Comparison of ENCODE assay signal across 11 mouse cellular contexts in the genomic region with DNA sequence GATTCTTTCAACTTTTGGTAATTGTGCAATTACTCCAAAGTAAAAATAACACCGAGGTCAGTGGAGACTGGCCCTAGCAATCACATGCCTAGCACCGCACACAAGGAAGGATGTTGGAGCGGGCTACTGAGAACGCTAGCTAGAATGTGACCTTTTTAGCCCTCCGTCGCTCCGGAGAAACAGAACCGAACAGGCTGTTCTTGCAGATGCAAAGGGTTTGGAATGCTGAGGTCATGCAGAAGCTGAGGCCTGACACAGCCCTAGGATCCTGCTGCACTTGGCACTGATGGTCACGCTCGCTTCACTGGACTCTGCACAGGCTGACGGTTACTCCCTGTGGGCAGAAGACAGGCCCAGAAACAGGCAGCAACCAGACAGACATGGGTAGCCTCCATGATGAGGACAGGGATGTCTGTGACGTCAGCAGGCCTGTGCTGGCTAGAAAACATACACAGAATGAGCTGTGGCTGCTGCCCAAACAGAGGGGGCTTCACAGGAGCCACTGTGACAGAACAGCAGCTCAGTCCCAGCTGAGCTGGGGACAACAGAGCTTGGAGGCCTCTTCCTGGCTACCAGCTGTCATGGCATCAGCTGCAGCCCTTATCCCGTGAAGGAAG. TPM values are rescaled to one million over a fixed set of nuclear protein-coding genes. Genes with fewer than 3 reads are reported as not detected.
DNase-seq lines count a peak whose midpoint lies in the region; ATAC-seq and TF ChIP-seq lines count a peak whose summit lies in the region.
"Had no signal": no experiment of that assay in that cellular context is flagged by ENCODE, and none has a peak within 500 bp of the region (broad histone marks: within the 10 kb centered on the region; RNA-seq: fewer than 3 reads in every experiment).

No protein-coding gene starts in this region.

- H3K27ac ChIP-seq in midbrain, embryonic 13.5 days = no peak overlapping the region
- no peak overlapping the region for H3K27ac ChIP-seq in midbrain, embryonic 10.5 days (replicated peaks)
- H3K27ac ChIP-seq in kidney, adult 2 months (ENCODE audit: insufficient read depth, low read depth, low read length) = peak overlapping the region; percentile 60
- H3K27ac ChIP-seq in forebrain, embryonic 13.5 days = no peak overlapping the region
- H3K27ac ChIP-seq: neural tube, embryonic 12.5 days had no signal

- no peaks in the 10 kb centered on the region for H3K79me2 ChIP-seq in myocyte (ENCODE audit: control insufficient read depth, insufficient read depth)

- TF ChIP-seq POLR2A in kidney, adult 2 months (IDR thresholded peaks at IDR 0.05; ENCODE audit: low read depth, low read length) = no peak
- TF ChIP-seq POLR2A in myocyte (IDR thresholded peaks at IDR 0.05; ENCODE audit: insufficient read length, low read depth) = no peak

- TF ChIP-seq CTCF in kidney, adult 2 months (conservative IDR thresholded peaks at IDR 0.05; ENCODE audit: insufficient read depth, insufficient read length, low read depth, low read length) = no peak

- no peak overlapping the region for H3K4me3 ChIP-seq in midbrain, embryonic 13.5 days (replicated peaks)
- H3K4me3 ChIP-seq in midbrain, embryonic 10.5 days = no peak overlapping the region
- no peak overlapping the region for H3K4me3 ChIP-seq in kidney, adult 2 months (ENCODE audit: insufficient read depth, low read depth, low read length)
- H3K4me3 ChIP-seq in myocyte = no peak overlapping the region
- no peak overlapping the region for H3K4me3 ChIP-seq in forebrain, embryonic 13.5 days
- H3K4me3 ChIP-seq: neural tube, embryonic 12.5 days had no signal

- H3K9me3 ChIP-seq in midbrain, embryonic 13.5 days = no peaks in the 10 kb centered on the region
- no peaks in the 10 kb centered on the region for H3K9me3 ChIP-seq in midbrain, embryonic 10.5 days (replicated peaks)
- H3K9me3 ChIP-seq in forebrain, embryonic 13.5 days (replicated peaks) = no peaks in the 10 kb centered on the region
- H3K9me3 ChIP-seq: neural tube, embryonic 12.5 days had no signal

- 0 out of 2 replicates have a peak overlapping the region, but pooled peaks have one; percentile 23 for H3K9ac ChIP-seq in midbrain, embryonic 13.5 days (replicated peaks)
- no peak overlapping the region for H3K9ac ChIP-seq in forebrain, embryonic 13.5 days
- H3K9ac ChIP-seq: lung, embryonic 14.5 days; neural tube, embryonic 12.5 days had no signal

- no peaks in the 10 kb centered on the region for H3K27me3 ChIP-seq in midbrain, embryonic 13.5 days
- no peaks in the 10 kb centered on the region for H3K27me3 ChIP-seq in midbrain, embryonic 10.5 days (ENCODE audit: low read depth, poor library complexity, severe bottlenecking)
- H3K27me3 ChIP-seq in kidney, adult 2 months (replicated peaks; ENCODE audit: control insufficient read depth, insufficient read depth, low read length) = no peaks in the 10 kb centered on the region
- no peaks in the 10 kb centered on the region for H3K27me3 ChIP-seq in myocyte (ENCODE audit: control insufficient read depth, insufficient read depth, insufficient read length)
- H3K27me3 ChIP-seq in forebrain, embryonic 13.5 days = no peaks in the 10 kb centered on the region
- H3K27me3 ChIP-seq: neural tube, embryonic 12.5 days had no signal

- DNase-seq in cerebellum, adult 9-10 months = peak; percentile 65
- DNase-seq in midbrain, embryonic 10.5 days (ENCODE audit: low spot score) = no peak
- peak; percentile 91 for DNase-seq in kidney, adult 2 months
- DNase-seq: lung, embryonic 14.5 days had no signal

- H3K36me3 ChIP-seq in midbrain, embryonic 13.5 days = peaks cover 82% of the 10 kb centered on the region
- peaks cover 92% of the 10 kb centered on the region for H3K36me3 ChIP-seq in midbrain, embryonic 10.5 days
- no peaks in the 10 kb centered on the region for H3K36me3 ChIP-seq in kidney, adult 2 months (ENCODE audit: control insufficient read depth, insufficient read depth, low read length)
- peaks cover 19% of the 10 kb centered on the region for H3K36me3 ChIP-seq in myocyte (ENCODE audit: control insufficient read depth, insufficient read depth)
- H3K36me3 ChIP-seq in forebrain, embryonic 13.5 days (ENCODE audit: poor library complexity, severe bottlenecking) = peaks cover 85% of the 10 kb centered on the region

- H3K4me2 ChIP-seq in midbrain, embryonic 13.5 days (replicated peaks) = no peak overlapping the region
- H3K4me2 ChIP-seq in myocyte (ENCODE audit: low read depth) = no peak overlapping the region
- no peak overlapping the region for H3K4me2 ChIP-seq in forebrain, embryonic 13.5 days
- H3K4me2 ChIP-seq: lung, embryonic 14.5 days; neural tube, embryonic 12.5 days had no signal

- H3ac ChIP-seq in myocyte (ENCODE audit: control insufficient read depth, insufficient read length) = no peak overlapping the region

- ATAC-seq in cerebellum, adult (ENCODE audit: insufficient number of reproducible peaks, low FRiP score, low TSS enrichment) = no peak
- no peak for ATAC-seq in midbrain, embryonic 13.5 days
- no peak for ATAC-seq in inflammation-experienced regulatory T-cells, adult 6 months
- ATAC-seq in forebrain, embryonic 13.5 days = no peak
- ATAC-seq: forebrain, embryonic 16.5 days had no signal

- H3K4me1 ChIP-seq in midbrain, embryonic 13.5 days (replicated peaks) = 0 out of 2 replicates have a peak, but pooled peaks cover 7% of the 10 kb centered on the region
- peaks cover 15% of the 10 kb centered on the region for H3K4me1 ChIP-seq in midbrain, embryonic 10.5 days
- H3K4me1 ChIP-seq in kidney, adult 2 months (ENCODE audit: control insufficient read depth, insufficient read depth, low read length) = peaks cover 61% of the 10 kb centered on the region
- peaks cover 5% of the 10 kb centered on the region; the same call in 1 of the 2 replicates for H3K4me1 ChIP-seq in forebrain, embryonic 13.5 days
- H3K4me1 ChIP-seq: neural tube, embryonic 12.5 days had no signal

- WGBS in midbrain, embryonic 13.5 days = 94% methylated on average over 13 of the region's 13 CpGs
- WGBS in midbrain, embryonic 10.5 days = 90% methylated on average over 13 of the region's 13 CpGs
- 32% methylated on average over 13 of the region's 13 CpGs for WGBS in kidney, adult 2 months
- WGBS in forebrain, embryonic 13.5 days = 92% methylated on average over 13 of the region's 13 CpGs

TF ChIP-seq in myocyte, 11 proteins besides CTCF, POLR2A, EP300 and RAD21:
- TF ChIP-seq MYOG (IDR thresholded peaks at IDR 0.05; ENCODE audit: control insufficient read depth in 1 of 3, insufficient read depth in 1 of 3, insufficient read length in 2 of 3, low read depth in 2 of 3) (peak in 1 of 3 experiments; percentile 66), REST (IDR thresholded peaks at IDR 0.05; ENCODE audit: insufficient read depth, insufficient read length) (no peak), TCF3 (IDR thresholded peaks at IDR 0.05; ENCODE audit: insufficient read length, low read depth) (no peak), TCF12 (IDR thresholded peaks at IDR 0.05; ENCODE audit: insufficient read depth, poor library complexity, severe bottlenecking) (no peak), MAX (IDR thresholded peaks at IDR 0.05; ENCODE audit: low read depth) (no peak), USF1 (IDR thresholded peaks at IDR 0.05; ENCODE audit: low read depth) (no peak), MYOD1 (IDR thresholded peaks at IDR 0.05; ENCODE audit: control insufficient read depth in 1 of 3, insufficient read length in 2 of 3, low read depth in 2 of 3) (peak in 2 of 3 experiments; percentile 27 to 28), CEBPB (IDR thresholded peaks at IDR 0.05; ENCODE audit: insufficient read depth, poor library complexity, severe bottlenecking) (no peak)

RNA-seq across cellular contexts. Expression of gene Fam207a, which starts 8.5 kb away (rescaled TPM):
- 38.5 and 41.6 TPM in 2 replicates for polyA plus RNA-seq in midbrain, embryonic 13.5 days (2015; fragmentation: Nextera tagmentation; extraction: Ambion mirVana)
- 42.3 and 45.2 TPM in 2 replicates for polyA plus RNA-seq in midbrain, embryonic 10.5 days (2016; fragmentation: Nextera tagmentation; extraction: Ambion mirVana)
- polyA plus RNA-seq in kidney, adult 2 months (2012; rRNA removed) = 30.5 and 31.4 TPM in 2 replicates
- polyA plus RNA-seq in myocyte (2012; fragmentation: generic; extraction: Trizol) = 34.4 TPM
- polyA plus RNA-seq in inflammation-experienced regulatory T-cells, adult 6 months (2017; shearing (Covaris generic)) = 10 to 100 TPM; 13.7 to 16.1 (median 15.1) TPM
- 37.5 and 38.7 TPM in 2 replicates for polyA plus RNA-seq in forebrain, embryonic 13.5 days (2015; fragmentation: Nextera tagmentation; extraction: Ambion mirVana)

RNA-seq across cellular contexts. Expression of gene Itgb2, which starts 23.0 kb away (rescaled TPM):
- 0.61 and 0.87 TPM in 2 replicates for polyA plus RNA-seq in midbrain, embryonic 13.5 days (2015; fragmentation: Nextera tagmentation; extraction: Ambion mirVana)
- polyA plus RNA-seq in midbrain, embryonic 10.5 days (2016; fragmentation: Nextera tagmentation; extraction: Ambion mirVana) = 0.84 and 1.2 TPM in 2 replicates
- polyA plus RNA-seq in kidney, adult 2 months (2012; rRNA removed) = 6.5 and 13.6 TPM in 2 replicates
- 1.3 TPM for polyA plus RNA-seq in myocyte (2012; fragmentation: generic; extraction: Trizol)
- polyA plus RNA-seq in inflammation-experienced regulatory T-cells, adult 6 months (2017; shearing (Covaris generic)) = 100 to 1,000 TPM; 493 to 517 (median 499) TPM
- 0.34 and 0.37 TPM in 2 replicates for polyA plus RNA-seq in forebrain, embryonic 13.5 days (2015; fragmentation: Nextera tagmentation; extraction: Ambion mirVana)

Comparison
In these comparisons a context has a peak if more than half of its experiments do, and no peak if none do; other contexts are left out.
1. RNA of gene Itgb2, which starts 23.0 kb away (polyA plus RNA-seq): 493 to 517 TPM in inflammation-experienced regulatory T-cells, adult 6 months; 6.5 to 13.6 TPM in kidney, adult 2 months, 1.3 TPM in myocyte (single experiment), 0.84 to 1.2 TPM in midbrain, embryonic 10.5 days, 0.61 to 0.87 TPM in midbrain, embryonic 13.5 days and 0.34 to 0.37 TPM in forebrain, embryonic 13.5 days; every median in the first group is over 10 times any median in the second.